Mouse (Mus musculus) left cerebral cortex, adult 2 months (tissue): ENCODE data around the gene Prim1. TPM values are rescaled to one million over a fixed set of nuclear protein-coding genes. Genes with fewer than 3 reads are reported as not detected.

ENCODE experiments used
- DNase-seq, 2 experiments: peaks; one replicate each; pipeline ENCODE4 v3.0.0; 2021 to 2022; ENCODE audit warnings: low spot score in 2 of 2, mixed read lengths in 1 of 2; ENCODE audit errors: extremely low spot score in 1 of 2
- H3K27ac ChIP-seq: fragments of 200-600 bp; 2 replicates; pipeline ENCODE4 v1.8.1; 2022
- H3K4me3 ChIP-seq: fragments of 200-600 bp; 2 replicates; pipeline ENCODE4 v1.8.1; 2022
- CTCF ChIP-seq: fragments of 200-600 bp; IDR thresholded peaks from 2 replicates; pipeline ENCODE4 v1.8.1; 2022; ENCODE audit warnings: antibody characterized with exemption, mild to moderate bottlenecking, moderate library complexity
- intact Hi-C: fragments of 180-260 bp; cut with DNase I; formaldehyde crosslinking; loops from one replicate; pipeline ENCODE4 v1.15.1; 2025
- total RNA-seq, 2 experiments: library from RNA; stranded (reverse); gene quantifications; 2 replicates each; pipeline ENCODE4 v1.2.3; 2021

Prim1 gene
- total RNA-seq, 2 experiments from 2014 or later, result 7.9 to 8.1 TPM

DNA sequence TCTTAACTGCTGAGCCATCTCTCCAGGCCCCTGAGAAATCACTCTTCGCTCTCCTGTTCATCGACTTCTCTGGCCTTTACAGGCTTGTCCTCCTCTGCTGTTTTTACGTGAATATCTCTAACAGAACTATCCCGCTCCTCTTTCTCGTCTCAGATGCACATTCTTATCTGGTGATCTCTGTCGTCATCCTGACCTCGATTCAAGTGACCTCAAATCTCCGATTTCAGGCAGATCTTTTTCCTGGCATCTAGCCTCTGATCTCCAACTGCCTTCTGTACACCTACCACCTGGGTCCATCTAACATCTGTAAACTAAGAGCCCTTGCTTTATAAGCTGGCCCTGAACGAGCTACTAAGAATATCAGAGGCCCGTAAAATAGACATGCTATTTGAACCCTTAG lies 10.1 kb upstream of the Prim1 start:
- Histone ChIP-seq H3K4me3 (no peak overlapping the region), H3K27ac (no peak overlapping the region)
- no peak for TF ChIP-seq CTCF
- DNase-seq, result no peak
- intact Hi-C loops, result loop anchor here (5.0 kb wide), 2 partner anchors 308 to 363 kb away; partner anchors contain the start of gene Stat6

DNA sequence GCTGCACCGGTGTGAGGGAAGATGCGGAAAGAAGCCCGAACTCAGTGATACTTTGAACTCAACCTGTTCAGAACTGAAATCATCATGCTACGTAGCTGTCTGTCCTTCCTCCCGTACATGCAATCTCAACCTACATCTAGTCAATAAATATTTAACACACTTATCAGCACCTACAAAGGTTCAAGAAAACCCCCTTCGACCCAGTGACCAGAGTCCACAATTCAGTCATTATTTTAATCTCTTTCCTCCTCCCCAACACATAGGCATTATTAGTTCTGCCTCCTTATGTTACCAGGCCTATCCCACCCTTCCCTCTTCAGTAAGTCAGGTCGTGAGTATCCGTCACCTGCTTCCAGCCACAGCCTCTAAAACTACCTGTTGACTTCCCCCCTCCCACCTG lies 9.5 kb upstream of the Prim1 start:
- no peak for TF ChIP-seq CTCF
- Histone ChIP-seq H3K27ac (no peak overlapping the region), H3K4me3 (no peak overlapping the region)
- DNase-seq, result no peak
- intact Hi-C loops, result loop anchor here (5.0 kb wide), 2 partner anchors 308 to 363 kb away; partner anchors contain the start of gene Stat6

DNA sequence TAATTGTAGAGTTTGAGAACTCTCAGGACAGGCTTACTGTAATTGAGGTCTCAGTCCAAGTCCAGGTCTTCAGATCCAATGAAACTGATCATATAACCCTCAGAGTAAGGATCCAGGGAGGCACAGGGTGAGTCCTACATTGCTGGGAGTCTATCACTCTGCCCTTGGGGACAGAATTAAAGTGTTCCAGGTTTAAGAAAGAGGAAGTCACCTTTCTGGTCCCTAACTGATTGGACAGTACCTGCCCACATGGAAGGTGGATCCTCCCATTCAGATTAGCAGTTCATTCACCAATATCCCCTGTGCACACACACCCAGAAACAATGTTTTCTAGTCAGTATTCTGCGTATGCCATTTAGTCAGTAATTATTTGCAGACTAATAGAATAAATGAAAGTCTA lies 7.5 kb upstream of the Prim1 start, which contains the start of gene Hsd17b6:
Hsd17b6 (minus strand) TSS at position 166 of the 400 bp plus-strand sequence.
- no peak for DNase-seq
- Histone ChIP-seq H3K27ac (no peak within 1 kb of the TSS), H3K4me3 (no peak within 1 kb of the TSS)
- intact Hi-C loops, result loop anchor here (2.0 to 5.0 kb wide), 3 partner anchors 63 to 365 kb away; partner anchors contain the start of gene Stat6
- no peak for TF ChIP-seq CTCF

DNA sequence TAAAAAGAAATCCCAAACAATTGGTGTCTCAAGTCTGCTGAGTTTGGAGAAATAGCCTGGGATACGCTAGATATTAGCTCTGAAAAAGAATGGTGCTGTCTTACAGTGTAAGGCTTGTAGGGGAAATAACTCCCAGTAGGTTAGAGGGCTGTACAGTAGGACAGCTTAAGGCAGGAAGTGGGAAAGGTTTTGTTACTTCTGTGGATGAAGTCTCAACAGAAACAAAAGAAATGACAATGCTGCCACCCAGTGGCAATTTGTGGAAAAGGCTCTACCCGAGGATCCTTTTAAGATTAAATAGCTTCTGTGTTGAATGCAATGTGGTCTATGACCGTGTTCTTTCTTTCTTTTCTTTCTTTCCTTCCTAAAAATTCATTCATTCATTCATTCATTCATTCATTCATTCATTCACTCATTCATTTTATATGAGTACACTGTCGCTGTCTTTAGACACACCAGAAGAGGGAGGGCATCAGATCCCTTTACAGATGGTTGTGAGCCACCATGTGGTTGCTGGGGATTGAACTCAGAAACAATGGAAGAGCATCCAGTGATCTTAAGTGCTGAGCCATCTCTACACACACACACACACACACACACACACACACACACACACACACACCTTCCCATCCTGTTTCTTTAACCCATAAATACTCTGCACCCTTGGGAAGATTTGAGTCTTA lies 6.6 kb upstream of the Prim1 start:
- H3K4me3 ChIP-seq, result no peak overlapping the region
- TF ChIP-seq CTCF, result peak; percentile 91

DNA sequence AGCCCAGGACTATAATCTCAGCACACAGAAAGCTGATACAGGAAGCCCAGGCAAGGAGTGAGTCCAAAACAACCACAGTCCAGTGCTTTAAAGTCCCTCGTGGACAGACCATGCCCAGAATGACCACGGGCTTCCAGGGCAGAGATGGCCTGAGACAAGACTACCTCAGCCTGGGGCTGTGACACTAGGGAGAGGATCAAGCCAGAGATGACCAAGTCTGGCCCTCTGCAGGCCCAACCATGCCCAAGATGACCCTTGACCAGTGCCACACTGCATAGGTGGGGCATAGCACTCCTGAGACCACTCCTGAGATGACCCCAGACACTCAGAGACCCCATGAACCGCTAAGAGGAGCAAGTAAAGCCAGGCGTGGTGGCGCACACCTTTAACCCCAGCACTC lies 5.2 kb upstream of the Prim1 start:
- DNase-seq, result no peak
- Histone ChIP-seq H3K27ac (no peak overlapping the region), H3K4me3 (no peak overlapping the region)
- TF ChIP-seq CTCF, result no peak
- intact Hi-C loops, result loop anchor here (5.0 to 10.0 kb wide), 3 partner anchors 312 to 485 kb away; partner anchors contain the start of genes Shmt2 and Stat6

More for the DNA sequence above, 6.6 kb upstream of the Prim1 start:
- intact Hi-C loops, result loop anchor here (1.0 to 5.0 kb wide), 3 partner anchors 52 to 366 kb away; partner anchors contain the start of gene Stat6
- DNase-seq, result peak; percentile 66 to 75
- no peak overlapping the region for H3K27ac ChIP-seq

DNA sequence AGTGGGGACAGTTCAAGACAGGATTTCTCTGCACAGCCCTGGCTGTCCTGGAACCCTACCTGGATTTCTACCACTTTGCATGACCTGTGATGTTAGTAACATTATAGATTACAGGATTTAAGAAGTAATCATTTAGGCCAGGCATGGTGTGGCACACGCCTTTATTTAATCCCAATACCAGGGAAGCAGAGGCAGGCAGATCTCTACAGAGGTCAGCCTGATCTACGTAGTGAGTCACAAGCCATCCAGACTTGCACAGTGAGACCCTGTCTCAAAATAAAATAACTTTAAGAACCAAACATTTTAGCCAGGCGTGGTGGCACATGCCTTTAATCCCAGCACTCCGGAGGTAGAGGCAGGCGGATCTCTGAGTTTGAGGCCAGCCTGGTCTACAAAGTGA lies 7.2 kb downstream of the Prim1 start:
- no peak for DNase-seq
- no peak for TF ChIP-seq CTCF
- intact Hi-C loops, result no loop called here
- Histone ChIP-seq H3K27ac (no peak overlapping the region), H3K4me3 (no peak overlapping the region)

DNA sequence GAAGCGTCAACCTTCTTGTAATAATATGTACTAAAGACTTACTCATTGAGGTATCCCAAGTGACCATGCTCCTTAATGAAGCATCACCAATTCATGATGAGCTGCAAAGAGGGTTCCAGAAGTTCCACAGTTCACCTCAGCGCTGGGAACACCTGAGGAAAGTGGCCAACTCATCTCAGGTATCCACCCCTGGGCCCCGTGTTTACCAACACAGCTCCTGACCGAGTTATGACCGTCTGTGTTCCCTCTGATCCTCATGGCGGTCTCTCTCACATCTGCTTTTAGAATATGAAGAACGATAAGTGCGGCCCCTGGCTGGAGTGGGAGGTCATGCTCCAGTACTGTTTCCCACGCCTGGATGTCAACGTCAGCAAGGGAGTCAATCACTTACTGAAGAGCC lies 8.5 kb downstream of the Prim1 start:
- intact Hi-C loops, result no loop called here
- TF ChIP-seq CTCF, result no peak
- no peak overlapping the region for H3K4me3 ChIP-seq
- no peak for DNase-seq
- no peak overlapping the region for H3K27ac ChIP-seq

DNA sequence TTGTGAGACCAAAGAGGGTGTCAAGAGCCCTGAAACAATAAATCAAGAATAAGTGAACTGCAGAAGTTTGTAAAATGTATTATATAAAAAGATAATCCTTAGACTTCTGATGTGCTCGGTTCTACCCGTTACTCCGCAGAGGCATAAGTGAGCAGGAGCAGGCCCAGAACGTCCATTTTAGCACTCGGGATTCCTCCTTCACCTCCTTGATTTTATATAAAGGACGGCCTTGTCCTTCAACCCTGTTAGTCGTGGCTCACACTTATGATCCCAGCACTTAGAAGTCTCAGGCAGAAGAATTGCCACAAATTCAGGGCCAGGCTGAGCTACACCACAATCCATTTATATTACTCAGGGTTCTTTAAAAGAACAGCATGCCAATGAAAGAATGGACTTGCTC lies 15.0 kb downstream of the Prim1 start:
- Histone ChIP-seq H3K4me3 (no peak overlapping the region), H3K27ac (no peak overlapping the region)
- no peak for DNase-seq
- TF ChIP-seq CTCF, result no peak
- intact Hi-C loops, result no loop called here

DNA sequence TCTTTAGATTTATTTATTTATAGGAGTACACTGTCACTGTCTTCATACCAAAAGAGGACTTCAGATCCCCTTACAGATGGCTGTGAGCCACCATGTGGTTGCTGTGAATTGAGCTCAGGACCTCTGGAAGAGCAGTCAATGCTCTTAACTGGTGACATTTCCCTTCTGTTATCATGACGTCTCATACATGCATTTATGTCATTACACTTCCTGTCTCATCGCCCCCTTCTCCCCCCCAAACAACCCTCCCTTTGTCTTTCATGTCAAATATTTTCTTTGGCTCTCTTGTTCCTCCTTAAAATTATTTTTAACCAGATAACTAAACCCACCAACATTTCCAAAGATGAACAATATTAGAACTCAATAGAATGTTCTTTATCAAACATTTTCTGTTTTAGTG lies 15.9 kb downstream of the Prim1 start:
- H3K4me3 ChIP-seq, result no peak overlapping the region
- H3K27ac ChIP-seq, result no peak overlapping the region
- no peak for TF ChIP-seq CTCF
- no peak for DNase-seq
- intact Hi-C loops, result no loop called here

DNA sequence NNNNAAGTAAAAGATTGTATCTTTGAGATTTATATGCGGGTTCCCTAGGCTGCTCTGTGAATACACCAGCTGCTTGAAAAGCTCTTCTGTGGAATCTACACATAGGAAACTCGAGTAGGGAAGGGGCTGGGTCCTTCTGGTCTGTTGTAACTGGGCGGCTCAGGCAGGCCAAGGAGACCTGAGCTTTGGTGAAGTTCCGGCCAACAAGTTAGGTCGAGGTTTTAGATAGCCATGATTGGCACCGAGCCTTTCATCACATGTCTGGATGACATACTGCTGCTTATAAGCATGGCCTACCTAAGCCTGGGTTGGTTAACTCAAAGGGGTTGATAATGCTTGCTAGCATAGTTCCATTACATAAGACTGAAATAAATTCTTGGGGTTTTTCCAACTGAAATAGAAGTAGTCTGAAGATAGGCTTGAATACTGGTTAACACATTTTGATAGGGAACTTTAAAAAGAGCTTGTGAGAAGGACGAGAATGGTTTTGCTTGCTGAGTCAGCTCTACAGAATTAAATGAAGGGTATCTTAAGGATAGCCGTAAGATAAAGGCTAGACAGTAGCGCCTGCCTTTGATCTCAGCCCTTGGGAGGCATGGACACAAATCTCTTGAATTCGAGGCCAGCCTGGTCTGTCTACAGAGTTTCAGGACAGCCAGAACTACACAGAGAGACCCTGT lies 21.9 kb downstream of the Prim1 start:
- DNase-seq, result no peak
- Histone ChIP-seq H3K27ac (peak overlapping the region; percentile 94; the same call in 1 of the 2 replicates), H3K4me3 (peak overlapping the region; percentile 67)
- intact Hi-C loops, result no loop called here
- no peak for TF ChIP-seq CTCF

DNA sequence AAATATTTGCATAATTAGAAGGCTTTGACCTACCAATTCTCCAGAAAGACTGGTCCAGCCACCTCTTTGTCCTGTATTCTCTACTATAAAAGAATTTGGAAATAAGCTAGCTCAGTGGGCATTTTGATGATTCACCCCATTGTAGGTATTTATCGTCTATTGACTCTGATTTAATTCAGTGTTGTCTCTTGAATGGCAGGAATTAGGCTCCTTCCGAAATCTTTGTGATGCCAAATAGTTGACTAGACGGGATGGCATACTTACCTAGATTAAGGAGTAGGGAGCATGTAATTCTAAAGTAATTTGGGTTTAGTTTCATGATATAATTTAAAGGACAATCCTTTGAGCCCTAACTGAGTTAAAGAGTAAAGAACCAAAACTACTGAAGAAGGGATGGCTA lies 23.0 kb downstream of the Prim1 start:
- Histone ChIP-seq H3K27ac (no peak overlapping the region), H3K4me3 (no peak overlapping the region; the same call in 1 of the 2 replicates)
- TF ChIP-seq CTCF, result no peak
- intact Hi-C loops, result no loop called here
- DNase-seq, result no peak

DNA sequence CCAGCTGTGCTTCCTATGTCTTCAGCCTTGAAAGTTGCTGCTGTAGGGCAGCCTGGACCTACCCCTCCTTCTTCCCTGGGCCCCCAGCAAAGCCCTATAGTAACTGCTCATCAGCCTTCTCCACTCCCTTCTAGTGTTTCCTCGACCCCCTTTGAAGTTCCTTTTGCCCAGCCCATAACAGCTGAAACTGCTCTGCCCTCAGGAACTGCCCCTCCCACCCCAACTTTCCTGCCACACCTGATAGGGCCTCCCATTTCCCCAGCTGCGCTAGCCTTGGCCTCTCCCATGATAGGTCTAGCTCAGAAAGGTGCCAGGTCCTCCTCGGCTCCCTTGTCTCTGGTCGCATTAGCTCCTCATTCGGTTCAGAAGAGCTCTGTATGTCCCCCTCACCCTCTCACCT lies 24.2 kb downstream of the Prim1 start:
- Histone ChIP-seq H3K27ac (no peak overlapping the region), H3K4me3 (no peak overlapping the region)
- DNase-seq, result no peak
- intact Hi-C loops, result no loop called here
- TF ChIP-seq CTCF, result no peak
